Mouse (Mus musculus): ENCODE data around the gene Nrsn1.

GRCm38 (mm10) chr13:25251893-25252292, 18.4 kb downstream of the Nrsn1 start:
- TF ChIP-seq MYOG (IDR thresholded peaks at IDR 0.05; ENCODE audit: control insufficient read depth in 1 of 3, insufficient read depth in 1 of 3, insufficient read length in 2 of 3, low read depth in 2 of 3): no peak
- TF ChIP-seq MAX (IDR thresholded peaks at IDR 0.05; ENCODE audit: low read depth): no peak
- no peak for TF ChIP-seq POLR2A (IDR thresholded peaks at IDR 0.05; ENCODE audit: insufficient read length, low read depth)
- TF ChIP-seq TCF12 (IDR thresholded peaks at IDR 0.05; ENCODE audit: insufficient read depth, poor library complexity, severe bottlenecking): no peak
- no peak for TF ChIP-seq SRF (IDR thresholded peaks at IDR 0.05; ENCODE audit: control insufficient read depth, insufficient read length, low read depth)
- TF ChIP-seq POLR2AphosphoS2 (IDR thresholded peaks at IDR 0.05; ENCODE audit: insufficient read length, low read depth): no peak
